Mouse (Mus musculus): Measurements from ENCODE around the gene Abcg1. TPM values are rescaled to one million over a fixed set of nuclear protein-coding genes. Genes with fewer than 3 reads are reported as not detected.

Abcg1 gene
- total and polyA plus RNA-seq, 2 experiments from 2014 or later = 17.4 to 34.9 TPM

- TF ChIP-seq CTCF (IDR thresholded peaks at IDR 0.05; ENCODE audit: low read depth) = no peak
- Histone ChIP-seq H3K36me3 (ENCODE audit: insufficient read depth, low read length) (no peaks in the 10 kb centered on the region), H3K27me3 (ENCODE audit: insufficient read depth, low read length) (no peaks in the 10 kb centered on the region), H3K27ac (no peak overlapping the region), H3K9me3 (ENCODE audit: low read length) (0 out of 2 replicates have a peak, but pooled peaks cover 4% of the 10 kb centered on the region), H3K4me1 (ENCODE audit: insufficient read depth, low read length) (no peaks in the 10 kb centered on the region), H3K4me2 (ENCODE audit: low read depth, low read length) (no peak overlapping the region), H3K9ac (replicated peaks; ENCODE audit: low read length) (no peak overlapping the region), H3K4me3 (ENCODE audit: low read length) (no peak overlapping the region)
- WGBS = 87% methylated on average over 9 of the region's 9 CpGs
- no peak for DNase-seq (ENCODE audit: low spot score)
- no peak for ATAC-seq
These were observed 88.5 kb downstream of the Abcg1 start for GRCm38 (mm10) chr17:31145998-31146397.

GRCm38 (mm10) chr17:31152512-31152911, 95.0 kb downstream of the Abcg1 start:
- 31% methylated on average over 5 of the region's 5 CpGs for WGBS
- no peak for TF ChIP-seq CTCF (IDR thresholded peaks at IDR 0.05; ENCODE audit: low read depth)

GRCm38 (mm10) chr17:31152966-31153499, 95.6 kb downstream of the Abcg1 start:
- no peaks in the 10 kb centered on the region for H3K36me3 ChIP-seq (ENCODE audit: insufficient read depth, low read length)
- H3K27ac ChIP-seq = no peak overlapping the region
- H3K27me3 ChIP-seq (ENCODE audit: insufficient read depth, low read length) = no peaks in the 10 kb centered on the region
- H3K4me2 ChIP-seq (ENCODE audit: low read depth, low read length) = no peak overlapping the region
- no peak for DNase-seq (ENCODE audit: low spot score)
- WGBS = 83% methylated on average over 9 of the region's 9 CpGs
- no peak for TF ChIP-seq CTCF (IDR thresholded peaks at IDR 0.05; ENCODE audit: low read depth)
- no peak overlapping the region for H3K9ac ChIP-seq (replicated peaks; ENCODE audit: low read length)
- no peaks in the 10 kb centered on the region; the same call in 1 of the 2 replicates for H3K4me1 ChIP-seq (ENCODE audit: insufficient read depth, low read length)
- H3K4me3 ChIP-seq (ENCODE audit: low read length) = no peak overlapping the region
- no peak for ATAC-seq
- 0 out of 2 replicates have a peak, but pooled peaks cover 4% of the 10 kb centered on the region for H3K9me3 ChIP-seq (ENCODE audit: low read length)

More at GRCm38 (mm10) chr17:31152512-31152911, 95.0 kb downstream of the Abcg1 start:
- Histone ChIP-seq H3K9me3 (ENCODE audit: low read length) (0 out of 2 replicates have a peak, but pooled peaks cover 4% of the 10 kb centered on the region), H3K4me1 (ENCODE audit: insufficient read depth, low read length) (no peaks in the 10 kb centered on the region; the same call in 1 of the 2 replicates), H3K27ac (no peak overlapping the region), H3K36me3 (ENCODE audit: insufficient read depth, low read length) (no peaks in the 10 kb centered on the region), H3K27me3 (ENCODE audit: insufficient read depth, low read length) (no peaks in the 10 kb centered on the region), H3K4me3 (ENCODE audit: low read length) (no peak overlapping the region), H3K9ac (replicated peaks; ENCODE audit: low read length) (no peak overlapping the region), H3K4me2 (ENCODE audit: low read depth, low read length) (no peak overlapping the region)
- DNase-seq (ENCODE audit: low spot score) = no peak
- ATAC-seq = no peak

GRCm38 (mm10) chr17:31153785-31154184, 96.3 kb downstream of the Abcg1 start:
- H3K4me3 ChIP-seq (ENCODE audit: low read length) = no peak overlapping the region
- no peak for TF ChIP-seq CTCF (IDR thresholded peaks at IDR 0.05; ENCODE audit: low read depth)
- 81% methylated on average over 8 of the region's 8 CpGs for WGBS

GRCm38 (mm10) chr17:31157921-31158320, 100.4 kb downstream of the Abcg1 start:
- DNase-seq (ENCODE audit: low spot score) (no peak), ATAC-seq (no peak)
- H3K9ac ChIP-seq (replicated peaks; ENCODE audit: low read length) = no peak overlapping the region
- H3K4me1 ChIP-seq (ENCODE audit: insufficient read depth, low read length) = no peaks in the 10 kb centered on the region
- no peak overlapping the region for H3K27ac ChIP-seq
- no peaks in the 10 kb centered on the region for H3K9me3 ChIP-seq (ENCODE audit: low read length)
- 78% methylated on average over 6 of the region's 6 CpGs for WGBS
- no peak overlapping the region for H3K4me2 ChIP-seq (ENCODE audit: low read depth, low read length)
- TF ChIP-seq CTCF (IDR thresholded peaks at IDR 0.05; ENCODE audit: low read depth) = no peak
- H3K27me3 ChIP-seq (ENCODE audit: insufficient read depth, low read length) = no peaks in the 10 kb centered on the region
- H3K4me3 ChIP-seq (ENCODE audit: low read length) = no peak overlapping the region
- H3K36me3 ChIP-seq (ENCODE audit: insufficient read depth, low read length) = no peaks in the 10 kb centered on the region

More at GRCm38 (mm10) chr17:31153785-31154184, 96.3 kb downstream of the Abcg1 start:
- DNase-seq (ENCODE audit: low spot score) (no peak), ATAC-seq (no peak)
- Histone ChIP-seq H3K4me2 (ENCODE audit: low read depth, low read length) (no peak overlapping the region), H3K9ac (replicated peaks; ENCODE audit: low read length) (no peak overlapping the region), H3K9me3 (ENCODE audit: low read length) (0 out of 2 replicates have a peak, but pooled peaks cover 4% of the 10 kb centered on the region), H3K27ac (no peak overlapping the region), H3K4me1 (ENCODE audit: insufficient read depth, low read length) (no peaks in the 10 kb centered on the region; the same call in 1 of the 2 replicates), H3K36me3 (ENCODE audit: insufficient read depth, low read length) (no peaks in the 10 kb centered on the region), H3K27me3 (ENCODE audit: insufficient read depth, low read length) (no peaks in the 10 kb centered on the region)

- TF ChIP-seq CTCF (IDR thresholded peaks at IDR 0.05; ENCODE audit: low read depth) = no peak
- 64% methylated on average over 4 of the region's 4 CpGs for WGBS
- H3K4me3 ChIP-seq (ENCODE audit: low read length) = no peak overlapping the region
- H3K4me2 ChIP-seq (ENCODE audit: low read depth, low read length) = no peak overlapping the region
- H3K27me3 ChIP-seq (ENCODE audit: insufficient read depth, low read length) = no peaks in the 10 kb centered on the region
- no peak overlapping the region for H3K27ac ChIP-seq
- no peaks in the 10 kb centered on the region for H3K4me1 ChIP-seq (ENCODE audit: insufficient read depth, low read length)
- ATAC-seq (no peak), DNase-seq (ENCODE audit: low spot score) (no peak)
- no peaks in the 10 kb centered on the region for H3K36me3 ChIP-seq (ENCODE audit: insufficient read depth, low read length)
- no peak overlapping the region for H3K9ac ChIP-seq (replicated peaks; ENCODE audit: low read length)
- H3K9me3 ChIP-seq (ENCODE audit: low read length) = no peaks in the 10 kb centered on the region
These were observed 102.8 kb downstream of the Abcg1 start for GRCm38 (mm10) chr17:31160291-31160690.

- Histone ChIP-seq H3K9me3 (ENCODE audit: low read length) (no peaks in the 10 kb centered on the region), H3K9ac (replicated peaks; ENCODE audit: low read length) (no peak overlapping the region), H3K4me2 (ENCODE audit: low read depth, low read length) (no peak overlapping the region), H3K36me3 (ENCODE audit: insufficient read depth, low read length) (no peaks in the 10 kb centered on the region), H3K4me3 (ENCODE audit: low read length) (no peak overlapping the region), H3K4me1 (ENCODE audit: insufficient read depth, low read length) (no peaks in the 10 kb centered on the region), H3K27me3 (ENCODE audit: insufficient read depth, low read length) (no peaks in the 10 kb centered on the region), H3K27ac (no peak overlapping the region)
- ATAC-seq (no peak), DNase-seq (ENCODE audit: low spot score) (no peak)
- no peak for TF ChIP-seq CTCF (IDR thresholded peaks at IDR 0.05; ENCODE audit: low read depth)
- WGBS = 88% methylated on average over 12 of the region's 12 CpGs
These were observed 105.1 kb downstream of the Abcg1 start for GRCm38 (mm10) chr17:31162607-31163006.

All from hindbrain, postnatal 0 days (tissue).